Mouse (Mus musculus) neural tube, embryonic 11.5 days (tissue): Measurements from ENCODE around the gene Rpa2. TPM values are rescaled to one million over a fixed set of nuclear protein-coding genes. Genes with fewer than 3 reads are reported as not detected.
"Not testable (repeated sequence)": the region's sequence is repeated elsewhere in the genome, so short reads cannot be mapped to it uniquely, and the experiment has no call there.

Experiments used
- ATAC-seq: fragments of 200-750 bp; cut with Nextera tagmentation; 2 replicates; pipeline ENCODE4 v1.8.0; 2017; ENCODE audit warnings: moderate number of reproducible peaks, mild to moderate bottlenecking, moderate TSS enrichment, moderate library complexity; ENCODE audit not compliant: insufficient read depth, low FRiP score, low TSS enrichment
- DNase-seq: peaks from one replicate; pipeline ENCODE4 v3.0.0-alpha.2; 2015; ENCODE audit warnings: low spot score
- H3K27ac ChIP-seq: fragments of 300-500 bp; sonication (generic); 2 replicates; pipeline ENCODE4 v1.5.1; 2014; ENCODE audit warnings: low read depth, mild to moderate bottlenecking, low read length
- H3K27me3 ChIP-seq: fragments of 300-500 bp; sonication (generic); 2 replicates; pipeline ENCODE4 v1.6.1; 2014; ENCODE audit warnings: mild to moderate bottlenecking, low read length, mixed read lengths; ENCODE audit not compliant: control insufficient read depth, insufficient read depth
- H3K36me3 ChIP-seq: fragments of 300-500 bp; sonication (generic); 2 replicates; pipeline ENCODE4 v1.6.1; 2014; ENCODE audit warnings: mild to moderate bottlenecking, low read length, moderate library complexity, mixed read lengths; ENCODE audit not compliant: control insufficient read depth, insufficient read depth
- H3K4me1 ChIP-seq: fragments of 300-500 bp; sonication (generic); 2 replicates; pipeline ENCODE4 v1.6.1; 2014; ENCODE audit warnings: low read length, mixed read lengths; ENCODE audit not compliant: control insufficient read depth, insufficient read depth
- H3K4me2 ChIP-seq: fragments of 300-500 bp; sonication (generic); 2 replicates; pipeline ENCODE4 v1.6.1; 2014; ENCODE audit warnings: low read depth, mild to moderate bottlenecking, moderate library complexity
- H3K4me3 ChIP-seq: fragments of 300-500 bp; sonication (generic); 2 replicates; pipeline ENCODE4 v1.5.1; 2014; ENCODE audit warnings: low read depth, low read length
- H3K9ac ChIP-seq: fragments of 300-500 bp; sonication (generic); 2 replicates; pipeline ENCODE4 v1.6.1; 2014; ENCODE audit warnings: mild to moderate bottlenecking, low read length
- H3K9me3 ChIP-seq: fragments of 300-500 bp; sonication (generic); 2 replicates; pipeline ENCODE4 v1.6.1; 2016; ENCODE audit warnings: low read length; ENCODE audit not compliant: control insufficient read depth
- WGBS: fragments of 180-500 bp; shearing (Covaris S2); extraction: QIAGEN DNeasy Blood & Tissue Kit; methylation state at CpG from one replicate; pipeline ENCODE4 v1.1.7; 2014; 5-methylcytosine and 5-hydroxymethylcytosine counted together
- polyA plus RNA-seq: library from polyadenylated mRNA; unstranded; fragments of >200 nt; fragmentation: Nextera tagmentation; extraction: Ambion mirVana; gene quantifications from 2 replicates; pipeline ENCODE4 v1.2.1, GENCODE M21; 2014

Rpa2 gene
- polyA plus RNA-seq, 1 experiment from 2014 or later = 123 TPM

DNA sequence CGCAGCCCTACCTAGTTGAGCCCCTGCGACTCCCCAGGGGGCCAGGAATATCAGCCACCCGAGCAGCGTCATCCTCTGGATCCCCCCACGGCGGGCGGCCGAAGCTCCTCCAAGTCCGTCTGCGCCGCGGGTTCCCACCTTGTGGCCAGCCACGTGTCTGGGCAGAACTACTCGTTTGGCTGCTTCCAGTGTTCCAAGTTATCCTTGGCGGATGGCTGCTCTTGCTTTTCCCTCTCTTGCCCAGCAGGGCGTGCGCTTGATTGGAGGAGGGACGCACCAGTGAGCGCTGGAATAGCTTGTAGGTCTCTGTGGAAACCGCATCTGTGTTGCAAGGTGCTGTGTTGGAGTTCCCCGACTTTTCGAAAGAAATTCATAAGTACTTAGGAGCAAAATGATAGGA lies 11.2 kb upstream of the Rpa2 start, which contains the start of gene Smpdl3b:
Gene Smpdl3b, minus strand, starts transcription at position 279 of the 400 bp plus-strand sequence.
- WGBS = 1% methylated on average over 22 of the region's 22 CpGs
- Histone ChIP-seq H3K4me2 (peak within 1 kb of the TSS; percentile 68), H3K4me3 (peak within 1 kb of the TSS; percentile 27), H3K36me3 (no peaks in the 10 kb centered on the region), H3K27me3 (0 out of 2 replicates have a peak, but pooled peaks cover 2% of the 10 kb centered on the region), H3K27ac (no peak within 1 kb of the TSS), H3K9ac (peak within 1 kb of the TSS; percentile 56), H3K9me3 (no peaks in the 10 kb centered on the region), H3K4me1 (no peaks in the 10 kb centered on the region)
- ATAC-seq (peak; percentile 38; the same call in 1 of the 2 replicates), DNase-seq (peak; percentile 80)

DNA sequence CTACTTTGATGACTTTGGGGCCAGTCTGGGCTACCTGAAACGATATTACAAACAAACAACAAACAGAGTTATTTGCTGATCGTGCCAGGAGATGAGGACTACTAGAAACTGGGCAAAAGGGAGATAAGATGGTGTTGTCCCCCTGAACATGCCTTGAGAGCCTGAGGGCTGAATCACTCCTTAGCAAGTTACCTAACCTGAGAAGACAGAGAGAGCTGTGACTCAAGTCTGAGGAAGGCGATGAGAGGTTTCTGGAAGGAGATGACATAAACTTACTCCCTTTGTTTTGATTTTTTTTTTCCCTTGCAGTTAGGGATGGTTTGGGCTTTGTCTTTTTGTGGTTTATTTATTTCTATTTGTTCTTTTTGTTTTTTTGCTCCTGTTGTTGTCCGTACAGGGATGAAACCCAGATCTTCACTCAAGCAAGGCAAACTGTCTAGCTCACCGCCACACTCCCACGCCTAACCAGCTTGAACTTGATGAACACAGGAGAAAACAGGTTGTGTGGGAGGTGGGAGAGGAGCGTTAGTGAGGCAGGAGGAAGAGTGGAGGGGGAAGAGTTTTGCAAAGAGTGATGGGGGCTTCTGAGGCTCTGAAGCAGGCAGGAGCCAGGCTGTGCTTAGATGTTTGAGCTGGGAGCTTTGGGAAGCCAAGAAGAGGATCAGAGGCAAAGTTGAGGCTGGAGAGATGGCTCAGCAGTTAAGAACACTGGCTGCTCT lies 10.3 kb upstream of the Rpa2 start:
- no peak for DNase-seq
- Histone ChIP-seq H3K9ac (no peak overlapping the region), H3K27me3 (0 out of 2 replicates have a peak, but pooled peaks cover 2% of the 10 kb centered on the region), H3K36me3 (no peaks in the 10 kb centered on the region), H3K4me3 (no peak overlapping the region), H3K4me2 (no peak overlapping the region), H3K4me1 (no peaks in the 10 kb centered on the region), H3K27ac (no peak overlapping the region), H3K9me3 (no peaks in the 10 kb centered on the region)
- no peak for ATAC-seq
- WGBS = 84% methylated on average over 7 of the region's 7 CpGs

DNA sequence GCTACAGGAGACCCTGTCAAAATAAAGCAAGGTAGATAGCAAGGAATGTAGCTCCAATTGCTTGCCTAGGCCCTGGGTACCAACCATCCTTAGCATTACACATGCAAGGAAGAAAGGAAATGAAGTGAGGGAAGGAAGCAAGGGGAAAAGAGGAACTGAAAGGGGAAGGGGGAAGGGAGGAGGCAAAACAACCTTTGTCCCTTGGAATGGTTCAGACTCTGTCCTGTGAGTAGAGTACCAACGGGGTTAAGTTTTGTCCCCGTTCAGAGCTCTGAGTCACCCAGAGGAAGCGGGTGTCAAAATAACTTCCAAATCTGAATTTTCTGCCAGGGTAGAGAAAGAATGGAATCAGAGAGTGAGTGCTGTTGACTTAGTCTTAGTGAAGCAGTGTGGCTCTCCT lies 7.8 kb upstream of the Rpa2 start:
- ATAC-seq (no peak), DNase-seq (no peak)
- no peak overlapping the region for H3K4me2 ChIP-seq
- H3K9me3 ChIP-seq = no peaks in the 10 kb centered on the region
- H3K36me3 ChIP-seq = no peaks in the 10 kb centered on the region
- no peak overlapping the region for H3K27ac ChIP-seq
- H3K4me3 ChIP-seq = no peak overlapping the region
- H3K9ac ChIP-seq = no peak overlapping the region
- WGBS = 79% methylated on average over 3 of the region's 3 CpGs
- H3K4me1 ChIP-seq = no peaks in the 10 kb centered on the region
- H3K27me3 ChIP-seq = 0 out of 2 replicates have a peak, but pooled peaks cover 2% of the 10 kb centered on the region

DNA sequence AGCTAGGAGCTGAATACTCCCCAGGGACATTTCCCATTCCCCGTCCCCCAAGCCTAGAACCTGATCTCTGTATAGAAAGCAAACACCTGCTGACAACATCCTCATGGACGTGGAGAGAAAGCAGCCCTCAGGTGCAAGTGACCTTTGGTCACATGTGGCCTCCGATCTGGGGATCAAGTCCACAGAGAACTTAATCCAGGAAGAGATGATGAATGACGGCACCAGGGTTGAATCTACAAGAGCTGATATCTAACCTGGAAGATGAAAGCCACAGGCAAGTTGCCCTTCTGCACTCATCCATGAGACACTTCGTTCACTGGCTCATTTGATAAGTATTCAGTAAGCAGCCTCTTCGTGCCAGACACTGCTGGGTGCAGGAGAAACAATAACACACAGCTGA lies 5.5 kb upstream of the Rpa2 start:
- no peak overlapping the region for H3K4me2 ChIP-seq
- H3K36me3 ChIP-seq = no peaks in the 10 kb centered on the region
- no peak overlapping the region for H3K9ac ChIP-seq
- H3K4me1 ChIP-seq = no peaks in the 10 kb centered on the region
- no peak overlapping the region for H3K4me3 ChIP-seq
- DNase-seq = no peak
- H3K9me3 ChIP-seq = no peaks in the 10 kb centered on the region
- no peak for ATAC-seq
- no peak overlapping the region for H3K27ac ChIP-seq
- H3K27me3 ChIP-seq = no peaks in the 10 kb centered on the region
- WGBS = 78% methylated on average over 6 of the region's 6 CpGs

DNA sequence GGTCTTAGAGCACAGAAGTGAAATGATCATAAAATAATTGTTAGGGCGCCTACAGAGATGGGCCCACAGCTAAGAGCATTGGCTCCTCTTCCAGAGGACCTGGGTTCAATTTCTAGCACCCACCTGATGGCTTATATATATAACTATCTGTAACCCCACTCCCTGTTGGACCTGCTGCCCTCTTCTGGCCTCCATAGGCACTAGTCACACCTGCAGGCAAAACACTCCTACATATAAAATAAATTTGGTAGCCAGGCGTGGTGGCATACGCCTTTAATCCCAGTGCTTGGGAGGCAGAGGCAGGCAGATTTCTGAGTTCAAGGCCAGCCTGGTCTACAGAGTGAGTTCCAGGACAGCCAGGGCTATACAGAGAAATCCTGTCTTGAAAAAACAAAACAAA lies 5.0 kb upstream of the Rpa2 start:
- not testable (repeated sequence) for H3K4me2 ChIP-seq, H3K9ac ChIP-seq, ATAC-seq, H3K27me3 ChIP-seq, H3K4me1 ChIP-seq, H3K9me3 ChIP-seq, H3K27ac ChIP-seq, H3K4me3 ChIP-seq, H3K36me3 ChIP-seq, DNase-seq
- WGBS = 91% methylated on average over 3 of the region's 3 CpGs

DNA sequence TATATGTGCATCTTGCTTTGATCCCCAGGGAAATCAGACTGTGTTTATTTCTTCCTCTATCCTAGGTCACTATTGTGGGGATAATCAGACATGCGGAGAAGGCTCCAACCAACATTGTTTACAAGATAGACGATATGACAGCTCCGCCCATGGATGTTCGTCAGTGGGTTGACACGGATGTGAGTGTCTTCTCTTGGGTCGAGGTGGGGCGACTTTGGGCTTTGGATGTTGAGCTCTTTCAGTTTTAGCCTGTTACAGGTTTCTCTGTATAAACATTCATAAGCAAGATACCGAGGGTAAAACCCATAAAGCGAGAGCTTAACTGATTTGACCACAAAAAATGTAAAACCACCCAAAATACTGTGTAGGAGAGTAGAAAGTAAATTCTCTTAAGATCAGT lies 3.6 kb downstream of the Rpa2 start:
- Histone ChIP-seq H3K9me3 (no peaks in the 10 kb centered on the region), H3K4me2 (no peak overlapping the region), H3K4me3 (no peak overlapping the region), H3K36me3 (peaks cover 19% of the 10 kb centered on the region), H3K27me3 (no peaks in the 10 kb centered on the region), H3K9ac (no peak overlapping the region), H3K27ac (no peak overlapping the region), H3K4me1 (peaks cover 4% of the 10 kb centered on the region; the same call in 1 of the 2 replicates)
- WGBS = 91% methylated on average over 9 of the region's 9 CpGs
- ATAC-seq = no peak
- DNase-seq = no peak

DNA sequence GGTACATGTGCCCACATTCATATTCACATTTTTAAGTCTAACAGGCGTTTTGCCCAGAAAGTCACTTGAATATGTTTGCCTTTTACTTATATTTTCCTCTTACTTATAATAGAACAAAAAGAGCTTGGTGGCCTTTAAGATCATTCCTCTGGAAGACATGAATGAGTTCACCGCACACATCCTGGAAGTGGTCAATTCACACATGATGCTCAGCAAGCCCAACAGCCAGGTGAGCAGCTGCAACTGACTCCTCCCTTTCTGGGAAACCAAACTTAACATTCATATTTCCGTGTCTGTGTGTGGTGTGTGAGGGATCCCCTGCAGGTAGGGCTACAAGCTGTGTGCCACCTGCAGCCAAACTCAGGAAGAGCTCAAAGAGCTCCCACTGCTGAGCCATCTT lies 6.8 kb downstream of the Rpa2 start:
- no peak overlapping the region for H3K4me2 ChIP-seq
- no peaks in the 10 kb centered on the region for H3K4me1 ChIP-seq
- no peaks in the 10 kb centered on the region for H3K27me3 ChIP-seq
- no peak overlapping the region for H3K9ac ChIP-seq
- 88% methylated on average over 3 of the region's 3 CpGs for WGBS
- peaks cover 28% of the 10 kb centered on the region for H3K36me3 ChIP-seq
- H3K27ac ChIP-seq = no peak overlapping the region
- no peak for ATAC-seq
- DNase-seq = no peak
- no peaks in the 10 kb centered on the region for H3K9me3 ChIP-seq
- H3K4me3 ChIP-seq = no peak overlapping the region

DNA sequence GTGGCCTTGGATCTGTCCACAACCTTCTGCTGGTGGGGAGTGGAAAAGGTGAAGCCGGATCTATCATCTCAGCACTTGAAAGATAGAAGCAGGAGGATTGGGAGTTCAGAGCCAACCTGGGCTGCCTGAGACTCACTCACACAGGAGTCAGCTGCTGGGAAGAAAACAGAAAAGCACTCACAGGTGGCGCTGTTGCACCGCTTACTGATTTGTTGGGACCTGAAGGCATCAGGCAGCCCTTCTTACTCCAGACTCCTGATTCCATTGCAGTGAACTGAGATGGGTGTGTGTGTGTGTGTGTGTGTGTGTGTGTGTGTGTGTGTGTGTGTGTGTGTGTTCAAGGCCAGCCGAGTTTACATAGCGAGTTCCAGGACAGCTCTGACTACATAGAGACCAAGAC lies 8.6 kb downstream of the Rpa2 start:
- WGBS = 91% methylated on average over 5 of the region's 5 CpGs
- Histone ChIP-seq H3K9ac (no peak overlapping the region), H3K36me3 (peaks cover 28% of the 10 kb centered on the region)

DNA sequence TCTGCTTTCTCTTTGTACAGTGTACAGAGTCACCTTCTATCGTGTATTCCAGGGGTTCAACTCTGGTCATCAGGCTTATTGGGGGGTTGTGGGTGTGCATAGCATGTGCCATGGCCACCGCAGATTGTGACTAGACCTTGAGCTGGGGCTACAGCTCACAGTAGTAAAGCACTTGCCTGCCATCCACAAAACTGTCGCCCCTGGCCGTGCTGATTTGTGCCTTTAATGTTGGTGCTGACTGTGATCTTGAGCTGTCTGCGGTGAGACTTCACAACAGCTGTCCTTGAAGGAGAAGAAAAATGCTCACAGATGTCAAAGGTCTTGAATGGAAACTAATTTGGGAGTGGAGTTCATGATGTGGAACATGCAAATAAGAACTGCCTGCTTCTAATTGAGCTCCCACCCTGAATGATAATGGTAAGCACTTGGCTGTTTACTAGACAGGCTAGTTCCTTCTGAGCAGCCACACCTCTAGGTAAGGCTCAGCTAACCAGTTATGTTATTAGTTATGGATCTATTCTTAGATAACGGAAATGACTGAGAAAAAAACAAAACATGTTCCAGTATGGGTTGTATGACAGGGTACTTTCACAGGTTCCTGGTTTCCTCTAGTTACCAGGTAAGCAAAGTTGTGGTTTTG lies 10.6 kb downstream of the Rpa2 start:
- WGBS = 95% methylated on average over 6 of the region's 6 CpGs

More for the DNA sequence above, 8.6 kb downstream of the Rpa2 start:
- no peak overlapping the region for H3K27ac ChIP-seq
- H3K4me2 ChIP-seq = no peak overlapping the region
- DNase-seq (peak; percentile 51), ATAC-seq (no peak)
- no peaks in the 10 kb centered on the region for H3K4me1 ChIP-seq
- no peaks in the 10 kb centered on the region for H3K9me3 ChIP-seq
- H3K4me3 ChIP-seq = no peak overlapping the region
- no peaks in the 10 kb centered on the region for H3K27me3 ChIP-seq

More for the DNA sequence above, 10.6 kb downstream of the Rpa2 start:
- no peaks in the 10 kb centered on the region for H3K4me1 ChIP-seq
- no peak overlapping the region for H3K27ac ChIP-seq
- no peak overlapping the region for H3K9ac ChIP-seq
- H3K27me3 ChIP-seq = no peaks in the 10 kb centered on the region
- DNase-seq (no peak), ATAC-seq (no peak)
- peaks cover 22% of the 10 kb centered on the region for H3K36me3 ChIP-seq
- H3K4me2 ChIP-seq = no peak overlapping the region
- no peaks in the 10 kb centered on the region for H3K9me3 ChIP-seq
- no peak overlapping the region for H3K4me3 ChIP-seq
